Mouse (Mus musculus) thymus, adult 18-20 months (tissue): Measurements from ENCODE around the gene Olfr876.
"Not testable (repeated sequence)": the region's sequence is repeated elsewhere in the genome, so short reads cannot be mapped to it uniquely, and the experiment has no call there.

Source experiments
- DNase-seq, 2 experiments: peaks; one replicate each; pipeline ENCODE4 v3.0.0; 2022; ENCODE audit warnings: mixed read lengths in 2 of 2

The Olfr876 gene

GRCm38 (mm10) chr9:37802731-37803130 lies at the start of gene Olfr876:
Olfr876 (plus strand) TSS chr9:37803031.
- DNase-seq, result no peak

- DNase-seq, result no peak
These were observed 41.1 kb upstream of the Olfr876 start for GRCm38 (mm10) chr9:37761728-37762127.

- no peak for DNase-seq
These were observed 40.3 kb upstream of the Olfr876 start for GRCm38 (mm10) chr9:37762541-37762940.

- DNase-seq, result no peak
These were observed 32.2 kb upstream of the Olfr876 start for GRCm38 (mm10) chr9:37770661-37771060.

GRCm38 (mm10) chr9:37771759-37772158 lies 31.1 kb upstream of the Olfr876 start, which contains the start of gene Olfr875:
Olfr875 (plus strand) TSS chr9:37771857.
- no peak for DNase-seq

GRCm38 (mm10) chr9:37782766-37783260 lies 20.0 kb upstream of the Olfr876 start:
- no peak for DNase-seq

- DNase-seq, result not testable (repeated sequence)
These were observed 19.1 kb upstream of the Olfr876 start for GRCm38 (mm10) chr9:37783394-37784387.

GRCm38 (mm10) chr9:37786411-37786810 lies 16.4 kb upstream of the Olfr876 start:
- no peak for DNase-seq

GRCm38 (mm10) chr9:37802055-37802454 lies 776 bp upstream of the Olfr876 start:
- DNase-seq, result no peak

GRCm38 (mm10) chr9:37807235-37807634 lies 4.4 kb downstream of the Olfr876 start:
- no peak for DNase-seq

- no peak for DNase-seq
These were observed 5.6 kb downstream of the Olfr876 start for GRCm38 (mm10) chr9:37808456-37808855.

- DNase-seq, result no peak
These were observed 6.1 kb downstream of the Olfr876 start for GRCm38 (mm10) chr9:37808976-37809375.

- no peak for DNase-seq
These were observed 11.9 kb downstream of the Olfr876 start for GRCm38 (mm10) chr9:37814696-37815095.

- DNase-seq, result no peak
These were observed 27.1 kb downstream of the Olfr876 start for GRCm38 (mm10) chr9:37829881-37830280.

GRCm38 (mm10) chr9:37833341-37833740 lies 30.5 kb downstream of the Olfr876 start:
- no peak for DNase-seq

- no peak for DNase-seq
These were observed 46.4 kb downstream of the Olfr876 start for GRCm38 (mm10) chr9:37849267-37849666.

- DNase-seq, result no peak
These were observed 51.1 kb downstream of the Olfr876 start, which contains the start of gene Olfr877 for GRCm38 (mm10) chr9:37853969-37854368. Olfr877 (plus strand) TSS chr9:37854269.
